Mouse (Mus musculus): Measurements from ENCODE around the gene Grid2. TPM values are rescaled to one million over a fixed set of nuclear protein-coding genes. Genes with fewer than 3 reads are reported as not detected.

Grid2 gene
- polyA plus RNA-seq, 1 experiment from 2014 or later: 2.2 TPM

- Histone ChIP-seq H3K4me3 (ENCODE audit: low read depth, low read length) (no peak overlapping the region), H3K27ac (ENCODE audit: low read length) (no peak overlapping the region), H3K9ac (replicated peaks; ENCODE audit: low read depth, low read length) (no peak overlapping the region), H3K4me1 (ENCODE audit: control insufficient read depth, insufficient read depth, low read length) (no peaks in the 10 kb centered on the region), H3K27me3 (ENCODE audit: control insufficient read depth, insufficient read depth, low read length) (no peaks in the 10 kb centered on the region), H3K36me3 (ENCODE audit: control insufficient read depth, insufficient read depth, low read length) (no peaks in the 10 kb centered on the region), H3K4me2 (replicated peaks; ENCODE audit: low read depth, low read length) (no peak overlapping the region), H3K9me3 (ENCODE audit: control insufficient read depth, low read depth, low read length) (no peaks in the 10 kb centered on the region)
- WGBS: 34% methylated on average over 9 of the region's 9 CpGs
- ATAC-seq (ENCODE audit: insufficient number of reproducible peaks, insufficient read depth, low FRiP score, low read depth): no peak
Measured at GRCm38 (mm10) chr6:64683974-64684373, 1428.3 kb downstream of the Grid2 start.

GRCm38 (mm10) chr6:64684973-64685372, 1429.3 kb downstream of the Grid2 start:
- no peak overlapping the region for H3K9ac ChIP-seq (replicated peaks; ENCODE audit: low read depth, low read length)
- no peaks in the 10 kb centered on the region for H3K36me3 ChIP-seq (ENCODE audit: control insufficient read depth, insufficient read depth, low read length)
- H3K27ac ChIP-seq (ENCODE audit: low read length): no peak overlapping the region
- no peaks in the 10 kb centered on the region for H3K27me3 ChIP-seq (ENCODE audit: control insufficient read depth, insufficient read depth, low read length)
- no peak overlapping the region for H3K4me2 ChIP-seq (replicated peaks; ENCODE audit: low read depth, low read length)
- WGBS: 3% methylated on average over 5 of the region's 5 CpGs
- no peak for ATAC-seq (ENCODE audit: insufficient number of reproducible peaks, insufficient read depth, low FRiP score, low read depth)
- no peak overlapping the region for H3K4me3 ChIP-seq (ENCODE audit: low read depth, low read length)
- no peaks in the 10 kb centered on the region for H3K4me1 ChIP-seq (ENCODE audit: control insufficient read depth, insufficient read depth, low read length)
- H3K9me3 ChIP-seq (ENCODE audit: control insufficient read depth, low read depth, low read length): no peaks in the 10 kb centered on the region

- no peaks in the 10 kb centered on the region for H3K4me1 ChIP-seq (ENCODE audit: control insufficient read depth, insufficient read depth, low read length)
- no peaks in the 10 kb centered on the region for H3K27me3 ChIP-seq (ENCODE audit: control insufficient read depth, insufficient read depth, low read length)
- no peak overlapping the region for H3K27ac ChIP-seq (ENCODE audit: low read length)
- no peaks in the 10 kb centered on the region for H3K9me3 ChIP-seq (ENCODE audit: control insufficient read depth, low read depth, low read length)
- ATAC-seq (ENCODE audit: insufficient number of reproducible peaks, insufficient read depth, low FRiP score, low read depth): no peak
- 7% methylated on average over 19 of the region's 19 CpGs for WGBS
- H3K36me3 ChIP-seq (ENCODE audit: control insufficient read depth, insufficient read depth, low read length): no peaks in the 10 kb centered on the region
- peak overlapping the region; percentile 22; the same call in 1 of the 2 replicates for H3K4me2 ChIP-seq (replicated peaks; ENCODE audit: low read depth, low read length)
- no peak overlapping the region for H3K9ac ChIP-seq (replicated peaks; ENCODE audit: low read depth, low read length)
- H3K4me3 ChIP-seq (ENCODE audit: low read depth, low read length): no peak overlapping the region
Measured at GRCm38 (mm10) chr6:64688181-64688944, 1432.7 kb downstream of the Grid2 start.

- Histone ChIP-seq H3K36me3 (ENCODE audit: control insufficient read depth, insufficient read depth, low read length) (no peaks in the 10 kb centered on the region), H3K4me2 (replicated peaks; ENCODE audit: low read depth, low read length) (no peak overlapping the region), H3K27me3 (ENCODE audit: control insufficient read depth, insufficient read depth, low read length) (no peaks in the 10 kb centered on the region), H3K9ac (replicated peaks; ENCODE audit: low read depth, low read length) (no peak overlapping the region), H3K9me3 (ENCODE audit: control insufficient read depth, low read depth, low read length) (no peaks in the 10 kb centered on the region), H3K4me3 (ENCODE audit: low read depth, low read length) (no peak overlapping the region), H3K27ac (ENCODE audit: low read length) (no peak overlapping the region), H3K4me1 (ENCODE audit: control insufficient read depth, insufficient read depth, low read length) (no peaks in the 10 kb centered on the region)
- 44% methylated on average over 7 of the region's 7 CpGs for WGBS
- ATAC-seq (ENCODE audit: insufficient number of reproducible peaks, insufficient read depth, low FRiP score, low read depth): no peak
Measured at GRCm38 (mm10) chr6:64694688-64695087, 1439.0 kb downstream of the Grid2 start.

GRCm38 (mm10) chr6:64703659-64704058, 1448.0 kb downstream of the Grid2 start:
- Histone ChIP-seq H3K4me3 (ENCODE audit: low read depth, low read length) (no peak overlapping the region), H3K27me3 (ENCODE audit: control insufficient read depth, insufficient read depth, low read length) (no peaks in the 10 kb centered on the region), H3K9me3 (ENCODE audit: control insufficient read depth, low read depth, low read length) (no peaks in the 10 kb centered on the region), H3K36me3 (ENCODE audit: control insufficient read depth, insufficient read depth, low read length) (no peaks in the 10 kb centered on the region), H3K4me2 (replicated peaks; ENCODE audit: low read depth, low read length) (no peak overlapping the region), H3K4me1 (ENCODE audit: control insufficient read depth, insufficient read depth, low read length) (no peaks in the 10 kb centered on the region), H3K27ac (ENCODE audit: low read length) (no peak overlapping the region), H3K9ac (replicated peaks; ENCODE audit: low read depth, low read length) (no peak overlapping the region)
- no peak for ATAC-seq (ENCODE audit: insufficient number of reproducible peaks, insufficient read depth, low FRiP score, low read depth)
- 83% methylated on average over 2 of the region's 2 CpGs for WGBS

- H3K27ac ChIP-seq (ENCODE audit: low read length): no peak overlapping the region
- no peak overlapping the region for H3K9ac ChIP-seq (replicated peaks; ENCODE audit: low read depth, low read length)
- WGBS: under 1% methylated on average over 29 of the region's 29 CpGs
- H3K27me3 ChIP-seq (ENCODE audit: control insufficient read depth, insufficient read depth, low read length): peaks cover 43% of the 10 kb centered on the region
- H3K4me1 ChIP-seq (ENCODE audit: control insufficient read depth, insufficient read depth, low read length): peaks cover 15% of the 10 kb centered on the region; the same call in 1 of the 2 replicates
- H3K9me3 ChIP-seq (ENCODE audit: control insufficient read depth, low read depth, low read length): no peaks in the 10 kb centered on the region; the same call in 1 of the 2 replicates
- no peaks in the 10 kb centered on the region for H3K36me3 ChIP-seq (ENCODE audit: control insufficient read depth, insufficient read depth, low read length)
- peak overlapping the region; percentile 80 for H3K4me2 ChIP-seq (replicated peaks; ENCODE audit: low read depth, low read length)
- ATAC-seq (ENCODE audit: insufficient number of reproducible peaks, insufficient read depth, low FRiP score, low read depth): peak; percentile 77
- peak overlapping the region; percentile 38 for H3K4me3 ChIP-seq (ENCODE audit: low read depth, low read length)
Measured at GRCm38 (mm10) chr6:64727751-64728403, 1472.2 kb downstream of the Grid2 start.

- H3K9me3 ChIP-seq (ENCODE audit: control insufficient read depth, low read depth, low read length): no peaks in the 10 kb centered on the region; the same call in 1 of the 2 replicates
- no peak within 1 kb of the TSS for H3K9ac ChIP-seq (replicated peaks; ENCODE audit: low read depth, low read length)
- peak; percentile 81; the same call in 1 of the 2 replicates for ATAC-seq (ENCODE audit: insufficient number of reproducible peaks, insufficient read depth, low FRiP score, low read depth)
- no peaks in the 10 kb centered on the region for H3K36me3 ChIP-seq (ENCODE audit: control insufficient read depth, insufficient read depth, low read length)
- H3K4me3 ChIP-seq (ENCODE audit: low read depth, low read length): peak within 1 kb of the TSS; percentile 38
- peak within 1 kb of the TSS; percentile 80 for H3K4me2 ChIP-seq (replicated peaks; ENCODE audit: low read depth, low read length)
- peaks cover 15% of the 10 kb centered on the region; the same call in 1 of the 2 replicates for H3K4me1 ChIP-seq (ENCODE audit: control insufficient read depth, insufficient read depth, low read length)
- H3K27me3 ChIP-seq (ENCODE audit: control insufficient read depth, insufficient read depth, low read length): peaks cover 44% of the 10 kb centered on the region
- whole genome bisulfite sequencing: under 1% methylated on average over 34 of the region's 34 CpGs
- no peak within 1 kb of the TSS for H3K27ac ChIP-seq (ENCODE audit: low read length)
Measured at GRCm38 (mm10) chr6:64728499-64729198, 1473.0 kb downstream of the Grid2 start, which contains the start of gene Atoh1. Gene Atoh1 (plus strand): TSS chr6:64729125.
